Mouse (Mus musculus) heart, embryonic 16.5 days (tissue): ENCODE results near the gene C5ar2. TPM values are rescaled to one million over a fixed set of nuclear protein-coding genes. Genes with fewer than 3 reads are reported as not detected.

ENCODE experiments used
- ATAC-seq: fragments of 200-750 bp; cut with Nextera tagmentation; replicated peaks from 2 replicates; pipeline ENCODE4 v1.8.0; 2017; ENCODE audit warnings: moderate number of reproducible peaks; ENCODE audit not compliant: insufficient read depth, low FRiP score; ENCODE audit errors: extremely low read depth
- H3K27ac ChIP-seq: fragments of 300-500 bp; sonication (generic); 2 replicates; pipeline ENCODE4 v1.5.1; 2014; ENCODE audit warnings: mild to moderate bottlenecking, low read length, control low read depth, moderate library complexity
- H3K27me3 ChIP-seq: fragments of 300-500 bp; sonication (generic); 2 replicates; pipeline ENCODE4 v1.6.1; 2014; ENCODE audit warnings: low read length, mixed read lengths; ENCODE audit not compliant: control insufficient read depth, insufficient read depth
- H3K36me3 ChIP-seq: fragments of 300-500 bp; sonication (generic); 2 replicates; pipeline ENCODE4 v1.6.1; 2014; ENCODE audit not compliant: control insufficient read depth, insufficient read depth
- H3K4me1 ChIP-seq: fragments of 300-500 bp; sonication (generic); 2 replicates; pipeline ENCODE4 v1.6.1; 2014; ENCODE audit warnings: low read length, mixed read lengths; ENCODE audit not compliant: control insufficient read depth, insufficient read depth
- H3K4me2 ChIP-seq: fragments of 300-500 bp; sonication (generic); 2 replicates; pipeline ENCODE4 v1.6.1; 2014; ENCODE audit warnings: low read depth, mild to moderate bottlenecking, control low read depth, low read length
- H3K4me3 ChIP-seq: fragments of 300-500 bp; sonication (generic); 2 replicates; pipeline ENCODE4 v1.5.1; 2014; ENCODE audit warnings: mild to moderate bottlenecking, control low read depth, low read length
- H3K9ac ChIP-seq: fragments of 300-500 bp; sonication (generic); 2 replicates; pipeline ENCODE4 v1.6.1; 2014; ENCODE audit warnings: low read length, control low read depth
- H3K9me3 ChIP-seq: fragments of 300-500 bp; sonication (generic); replicated peaks from 2 replicates; pipeline ENCODE4 v1.6.1; 2016; ENCODE audit warnings: low read length; ENCODE audit not compliant: control insufficient read depth
- WGBS: fragments of 180-500 bp; shearing (Covaris S2); extraction: QIAGEN DNeasy Blood & Tissue Kit; methylation state at CpG from one replicate; pipeline ENCODE4 v1.1.7; 2014; 5-methylcytosine and 5-hydroxymethylcytosine counted together
- polyA plus RNA-seq: library from polyadenylated mRNA; unstranded; fragments of >200 nt; fragmentation: Nextera tagmentation; extraction: Ambion mirVana; gene quantifications from 2 replicates; pipeline ENCODE4 v1.2.1, GENCODE M21; 2015

C5ar2 gene
- polyA plus RNA-seq, 1 experiment from 2014 or later, result 0.88 TPM

- no peaks in the 10 kb centered on the region for H3K9me3 ChIP-seq
- no peaks in the 10 kb centered on the region for H3K4me1 ChIP-seq
- H3K27me3 ChIP-seq, result no peaks in the 10 kb centered on the region
- H3K4me2 ChIP-seq, result no peak overlapping the region
- ATAC-seq, result no peak
- H3K36me3 ChIP-seq, result no peaks in the 10 kb centered on the region
- H3K27ac ChIP-seq, result no peak overlapping the region
- no peak overlapping the region for H3K4me3 ChIP-seq
- H3K9ac ChIP-seq, result no peak overlapping the region
- WGBS, result 48% methylated on average over 11 of the region's 11 CpGs
Measured at GRCm38 (mm10) chr7:16241787-16242186, 2.2 kb downstream of the C5ar2 start.

GRCm38 (mm10) chr7:16240978-16241303 is 3.0 kb downstream of the C5ar2 start:
- no peak overlapping the region for H3K27ac ChIP-seq
- H3K27me3 ChIP-seq, result no peaks in the 10 kb centered on the region
- WGBS, result 98% methylated on average over 1 of the region's 1 CpGs
- no peak overlapping the region for H3K4me2 ChIP-seq
- no peaks in the 10 kb centered on the region for H3K36me3 ChIP-seq
- H3K9ac ChIP-seq, result no peak overlapping the region
- no peak overlapping the region for H3K4me3 ChIP-seq
- no peak for ATAC-seq
- no peaks in the 10 kb centered on the region for H3K9me3 ChIP-seq
- H3K4me1 ChIP-seq, result no peaks in the 10 kb centered on the region

- no peaks in the 10 kb centered on the region for H3K9me3 ChIP-seq
- H3K4me1 ChIP-seq, result no peaks in the 10 kb centered on the region
- no peak overlapping the region for H3K9ac ChIP-seq
- H3K36me3 ChIP-seq, result no peaks in the 10 kb centered on the region
- ATAC-seq, result no peak
- H3K27ac ChIP-seq, result peak overlapping the region; percentile 49
- no peaks in the 10 kb centered on the region for H3K27me3 ChIP-seq
- no peak overlapping the region for H3K4me2 ChIP-seq
- 62% methylated on average over 7 of the region's 7 CpGs for WGBS
- H3K4me3 ChIP-seq, result no peak overlapping the region
Measured at GRCm38 (mm10) chr7:16240281-16240977, 3.5 kb downstream of the C5ar2 start.

GRCm38 (mm10) chr7:16239554-16239997 is 4.4 kb downstream of the C5ar2 start:
- WGBS, result 54% methylated on average over 9 of the region's 9 CpGs
- H3K27me3 ChIP-seq, result no peaks in the 10 kb centered on the region
- peak overlapping the region; percentile 49 for H3K27ac ChIP-seq
- H3K4me1 ChIP-seq, result no peaks in the 10 kb centered on the region
- H3K9ac ChIP-seq, result no peak overlapping the region; the same call in 1 of the 2 replicates
- no peaks in the 10 kb centered on the region for H3K36me3 ChIP-seq
- H3K9me3 ChIP-seq, result no peaks in the 10 kb centered on the region
- ATAC-seq, result 0 out of 2 replicates have a peak, but pooled peaks have one; percentile 16
- H3K4me2 ChIP-seq, result no peak overlapping the region
- no peak overlapping the region for H3K4me3 ChIP-seq

GRCm38 (mm10) chr7:16229869-16230268 is 14.1 kb downstream of the C5ar2 start:
- no peak for ATAC-seq
- peaks cover 5% of the 10 kb centered on the region; the same call in 1 of the 2 replicates for H3K27me3 ChIP-seq
- no peak overlapping the region for H3K9ac ChIP-seq
- peaks cover 4% of the 10 kb centered on the region for H3K4me1 ChIP-seq
- no peak overlapping the region for H3K4me3 ChIP-seq
- H3K27ac ChIP-seq, result peak overlapping the region; percentile 44
- H3K9me3 ChIP-seq, result peaks cover 10% of the 10 kb centered on the region; the same call in 1 of the 2 replicates
- 38% methylated on average over 5 of the region's 5 CpGs for WGBS
- H3K4me2 ChIP-seq, result no peak overlapping the region
- no peaks in the 10 kb centered on the region for H3K36me3 ChIP-seq

GRCm38 (mm10) chr7:16221582-16222272 is 22.2 kb downstream of the C5ar2 start, which contains the start of gene Dhx34:
TSS of gene Dhx34 (minus strand) at chr7:16222037.
- H3K27ac ChIP-seq, result peak within 1 kb of the TSS; percentile 72
- H3K36me3 ChIP-seq, result peaks cover 7% of the 10 kb centered on the region; the same call in 1 of the 2 replicates
- H3K9ac ChIP-seq, result peak within 1 kb of the TSS; percentile 84
- H3K4me2 ChIP-seq, result peak within 1 kb of the TSS; percentile 76
- ATAC-seq, result peak; percentile 97
- peak within 1 kb of the TSS; percentile 77 for H3K4me3 ChIP-seq
- H3K4me1 ChIP-seq, result peaks cover 5% of the 10 kb centered on the region
- H3K27me3 ChIP-seq, result peaks cover 5% of the 10 kb centered on the region; the same call in 1 of the 2 replicates
- 2% methylated on average over 34 of the region's 34 CpGs for WGBS
- H3K9me3 ChIP-seq, result no peaks in the 10 kb centered on the region

- no peaks in the 10 kb centered on the region for H3K9me3 ChIP-seq
- no peaks in the 10 kb centered on the region for H3K4me1 ChIP-seq
- H3K9ac ChIP-seq, result no peak overlapping the region
- no peak for ATAC-seq
- no peak overlapping the region for H3K4me2 ChIP-seq
- WGBS, result 95% methylated on average over 9 of the region's 9 CpGs
- H3K36me3 ChIP-seq, result peaks cover 56% of the 10 kb centered on the region
- no peak overlapping the region for H3K4me3 ChIP-seq
- no peaks in the 10 kb centered on the region for H3K27me3 ChIP-seq
- H3K27ac ChIP-seq, result no peak overlapping the region
Measured at GRCm38 (mm10) chr7:16213986-16214385, 30.0 kb downstream of the C5ar2 start.

GRCm38 (mm10) chr7:16213196-16213595 is 30.8 kb downstream of the C5ar2 start:
- Histone ChIP-seq H3K9ac (no peak overlapping the region), H3K4me2 (no peak overlapping the region), H3K27ac (no peak overlapping the region), H3K4me1 (no peaks in the 10 kb centered on the region), H3K9me3 (no peaks in the 10 kb centered on the region), H3K27me3 (no peaks in the 10 kb centered on the region), H3K4me3 (no peak overlapping the region), H3K36me3 (peaks cover 53% of the 10 kb centered on the region)
- ATAC-seq, result no peak
- WGBS, result 90% methylated on average over 6 of the region's 6 CpGs

GRCm38 (mm10) chr7:16210862-16211365 is 33.0 kb downstream of the C5ar2 start:
- H3K4me2 ChIP-seq, result no peak overlapping the region
- no peak overlapping the region for H3K27ac ChIP-seq
- H3K9me3 ChIP-seq, result no peaks in the 10 kb centered on the region
- H3K36me3 ChIP-seq, result peaks cover 43% of the 10 kb centered on the region
- WGBS, result 69% methylated on average over 12 of the region's 12 CpGs
- H3K27me3 ChIP-seq, result no peaks in the 10 kb centered on the region
- ATAC-seq, result no peak
- H3K9ac ChIP-seq, result no peak overlapping the region
- no peaks in the 10 kb centered on the region for H3K4me1 ChIP-seq
- no peak overlapping the region for H3K4me3 ChIP-seq
